Mouse (Mus musculus) telencephalon, adult 2 months (tissue): Measurements from ENCODE around the gene Gm10401.

Source experiments
- DNase-seq: peaks from one replicate; pipeline ENCODE4 v3.0.0-alpha.2; 2011; ENCODE audit warnings: low read depth, low spot score

Gene Gm10401

DNA sequence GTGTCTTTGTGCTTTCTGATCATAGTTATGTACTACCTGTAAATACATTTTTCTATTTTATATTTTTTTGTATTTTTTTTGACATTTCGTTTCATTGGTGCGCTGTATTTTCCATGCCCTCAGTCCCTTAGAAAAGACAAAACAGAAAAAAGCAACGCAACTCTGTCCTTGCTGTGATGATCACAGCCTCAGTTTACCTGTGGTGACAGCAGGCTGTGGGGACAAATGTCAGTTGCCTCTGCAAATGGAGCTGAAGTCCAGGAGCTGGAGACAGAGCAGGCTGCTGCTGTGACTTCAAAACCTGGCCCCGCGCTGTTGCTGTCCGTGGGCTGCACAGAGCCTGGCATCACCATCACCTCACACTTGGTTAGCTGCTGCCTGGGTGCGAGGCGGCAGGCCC is at the start of gene Gm10401:
Gene Gm10401 (minus strand): TSS at position 101 of the 400 bp plus-strand sequence.
- no peak for DNase-seq

- no peak for DNase-seq
These were observed 49.3 kb upstream of the Gm10401 start for GRCm38 (mm10) chr5:115147388-115147787.

DNA sequence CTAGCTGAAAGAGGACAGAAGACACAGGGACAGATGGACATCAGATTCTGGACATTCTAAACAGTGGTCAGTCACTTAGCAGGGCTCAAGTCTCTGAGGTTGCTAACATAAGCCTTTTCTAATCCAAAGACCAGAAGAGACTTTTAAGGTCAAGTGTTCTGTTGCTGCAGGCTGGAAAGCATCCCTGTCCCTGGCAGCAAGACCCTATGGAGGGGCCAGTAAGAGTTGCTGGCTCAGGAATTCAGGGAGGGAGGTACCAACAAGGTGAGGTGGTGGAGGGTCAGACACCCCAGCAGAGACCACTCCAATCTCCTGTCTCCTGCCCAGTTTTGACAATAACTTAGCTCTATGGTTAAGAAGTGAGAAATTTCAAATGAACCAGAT is 48.6 kb upstream of the Gm10401 start:
- DNase-seq = no peak

- no peak for DNase-seq
These were observed 48.1 kb upstream of the Gm10401 start for GRCm38 (mm10) chr5:115145976-115146746.

- no peak for DNase-seq
These were observed 47.3 kb upstream of the Gm10401 start for GRCm38 (mm10) chr5:115145253-115145968.

DNA sequence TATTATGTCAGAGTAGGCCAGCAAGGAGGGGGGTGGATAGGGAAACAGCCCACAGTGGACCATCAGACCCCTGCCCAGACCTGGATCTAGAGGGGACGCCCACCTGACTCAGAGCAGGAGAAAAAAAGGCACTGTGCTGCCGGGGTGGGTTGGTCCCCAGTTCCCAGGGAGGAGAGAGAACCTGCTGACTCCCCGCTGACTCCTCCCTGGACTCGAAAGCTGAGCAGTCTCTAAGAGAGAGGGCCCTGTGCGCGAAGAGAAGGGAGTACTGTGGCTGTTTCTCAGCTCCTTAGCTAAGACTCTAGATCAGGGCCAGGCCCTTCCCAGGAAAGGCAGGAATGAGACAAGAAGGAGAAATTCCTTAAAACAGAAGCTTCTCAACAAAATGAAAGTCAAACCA is 46.4 kb upstream of the Gm10401 start:
- DNase-seq = no peak

- DNase-seq = no peak
These were observed 45.5 kb upstream of the Gm10401 start for GRCm38 (mm10) chr5:115143552-115143951.

DNA sequence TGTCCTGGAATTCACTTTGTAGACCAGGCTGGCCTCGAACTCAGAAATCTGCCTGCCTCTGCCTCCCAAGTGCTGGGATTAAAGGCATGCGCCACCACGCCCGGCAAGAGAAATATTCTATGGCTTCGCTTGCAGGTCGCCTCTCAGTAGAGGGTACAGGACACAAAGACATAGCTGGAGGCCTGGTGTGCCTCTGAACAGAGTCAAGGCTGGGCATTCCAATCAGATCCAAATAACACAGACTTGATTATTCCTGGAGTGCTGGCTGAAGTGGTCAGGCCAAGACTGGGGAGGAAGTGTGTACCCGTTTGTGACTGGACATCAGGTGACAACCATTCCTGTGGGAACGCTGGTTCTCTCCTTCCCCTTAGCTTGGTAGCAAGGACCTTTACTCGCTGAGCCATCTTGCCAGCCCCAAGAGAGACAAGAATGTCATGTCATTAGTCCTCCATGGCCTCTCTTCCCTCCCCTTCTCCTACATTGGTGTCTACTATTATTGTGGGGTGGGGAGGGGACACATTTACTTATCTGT is 44.1 kb upstream of the Gm10401 start:
- DNase-seq = no peak

DNA sequence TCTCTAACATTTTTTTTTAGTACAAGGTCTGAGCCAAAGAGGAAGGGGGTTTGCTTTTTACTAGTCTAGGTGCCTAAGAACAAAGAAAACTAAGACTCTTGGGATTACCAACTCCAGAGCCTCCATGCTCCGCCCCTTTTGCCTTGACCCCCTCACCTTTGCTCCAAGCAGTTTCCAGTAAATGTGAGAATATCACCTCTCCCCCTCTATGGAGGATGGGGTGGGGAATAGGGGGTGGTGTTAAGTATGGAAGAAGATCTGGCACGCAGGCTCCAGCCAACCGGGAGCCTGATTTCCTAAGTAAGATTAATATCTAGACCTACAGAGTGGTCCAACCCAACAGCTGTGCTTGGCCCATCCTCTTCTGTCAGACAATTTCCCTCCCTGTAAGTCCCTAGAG is 42.6 kb upstream of the Gm10401 start:
- DNase-seq = no peak

DNA sequence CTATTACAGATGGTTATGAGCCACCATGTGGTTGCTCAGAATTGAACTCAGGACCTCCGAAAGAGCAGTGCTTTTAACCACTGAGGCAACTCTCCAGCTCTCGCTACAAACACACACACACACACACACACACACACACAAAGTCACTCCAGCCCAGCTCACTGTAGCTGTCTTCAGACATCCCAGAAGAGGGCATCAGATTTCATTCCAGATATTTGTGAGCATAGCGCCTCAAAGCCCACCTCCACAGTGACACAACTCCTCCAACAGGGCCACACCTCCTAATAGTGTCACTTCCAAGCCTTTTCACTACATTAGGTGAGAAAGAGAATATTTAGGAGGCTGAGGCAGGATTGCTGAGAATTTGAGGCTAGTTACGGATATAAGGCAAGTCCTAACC is 41.0 kb upstream of the Gm10401 start:
- DNase-seq = no peak

DNA sequence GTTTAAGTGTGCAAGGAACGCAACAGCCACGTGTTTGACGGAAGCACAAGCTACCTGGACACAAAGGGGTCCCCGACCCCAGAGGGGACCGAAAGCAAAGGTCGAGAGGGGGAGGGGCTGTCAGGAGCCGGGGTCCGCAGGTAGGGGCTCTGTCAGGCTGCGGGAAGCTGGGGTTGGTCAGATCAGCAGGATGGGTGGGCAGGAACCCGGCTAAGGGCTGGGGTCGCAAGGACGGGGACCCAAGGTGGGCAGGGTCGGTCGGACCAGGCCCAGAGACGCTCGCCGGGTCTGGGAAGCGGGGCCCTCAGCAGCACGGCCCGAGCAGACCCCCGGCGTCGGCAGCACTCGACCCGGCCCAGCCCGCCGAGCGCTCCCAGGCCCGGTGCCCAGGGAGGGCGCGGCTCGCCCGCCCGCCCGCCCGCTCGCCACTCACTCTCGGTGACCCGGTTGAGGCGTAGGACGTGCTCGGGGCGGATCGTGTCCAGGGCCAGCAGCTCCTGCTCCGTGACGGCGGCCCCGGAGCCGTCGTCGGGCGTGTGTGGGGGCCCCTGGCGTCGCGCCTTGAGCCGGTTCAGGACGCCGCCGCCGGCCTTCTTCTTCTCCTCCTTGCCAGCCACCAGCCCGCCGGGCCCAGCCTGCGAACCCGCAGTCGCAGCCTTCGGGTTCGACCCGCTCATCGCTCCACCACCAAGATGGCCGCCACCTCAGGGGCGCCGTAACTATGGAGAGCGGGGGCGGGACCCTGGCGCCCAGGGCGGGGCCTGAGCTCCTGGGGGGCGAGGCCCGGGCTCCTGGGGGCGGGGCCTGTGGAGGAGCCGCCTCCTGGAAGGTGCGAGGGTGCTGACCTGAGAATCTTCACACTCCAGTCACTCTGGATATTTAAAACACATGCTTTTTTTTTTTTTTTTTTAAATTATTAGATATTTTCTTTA is 36.4 kb upstream of the Gm10401 start, which contains the start of gene Unc119b:
Gene Unc119b (minus strand): TSS at position 742 of the 932 bp plus-strand sequence.
- DNase-seq = peak; percentile 50

DNA sequence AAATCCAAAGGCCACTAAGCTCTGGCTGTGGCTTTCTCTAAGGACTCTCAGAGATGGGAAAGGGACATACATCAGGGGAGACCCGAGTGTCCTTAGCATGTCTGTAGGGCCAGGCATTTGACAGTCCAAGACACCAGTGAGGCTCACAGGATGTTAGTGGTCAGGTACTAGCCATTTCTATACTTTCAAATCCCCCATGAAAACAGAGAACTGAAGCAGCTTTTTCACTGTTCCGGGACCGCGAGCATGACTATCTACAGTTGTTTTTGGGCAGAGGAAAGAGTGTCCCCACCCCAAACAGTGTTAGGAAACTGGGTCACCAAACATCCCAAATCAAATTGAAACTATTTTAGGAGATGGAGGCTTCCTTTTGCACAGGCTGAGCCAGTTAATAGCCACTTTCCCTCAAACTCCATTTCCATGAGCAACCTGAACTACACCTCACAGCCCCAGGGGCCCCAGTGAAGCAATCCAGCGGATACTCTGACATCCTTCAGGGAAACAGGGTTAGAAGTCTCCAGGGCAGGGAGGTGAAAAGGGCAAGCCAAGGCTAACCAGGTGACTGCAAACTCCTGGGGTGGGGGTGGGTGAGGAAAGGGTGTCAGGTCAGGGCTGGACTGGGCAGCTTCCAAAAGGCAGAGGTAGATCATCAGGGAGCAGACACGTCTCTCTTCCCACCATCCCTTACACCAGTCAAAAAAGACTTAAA is 35.4 kb upstream of the Gm10401 start:
- DNase-seq = no peak

DNA sequence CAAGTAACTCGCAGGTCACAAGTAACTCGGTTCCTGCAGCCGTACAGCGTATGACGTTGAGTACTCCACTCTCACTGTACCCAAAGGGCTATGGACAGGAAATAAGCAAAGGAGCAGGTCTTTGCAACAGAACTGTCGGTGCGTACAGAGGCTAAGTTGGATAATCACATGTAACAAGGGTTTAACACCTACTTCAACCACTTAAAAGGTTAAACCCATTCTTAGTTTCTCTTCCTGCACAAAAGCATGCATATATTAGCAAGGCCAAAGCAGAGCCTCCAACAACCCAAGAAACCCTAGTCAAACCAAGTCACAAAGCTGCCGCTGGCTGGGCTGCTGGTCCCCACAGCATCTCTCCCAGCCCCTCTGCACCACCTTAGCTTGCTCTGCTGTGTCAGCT is 34.4 kb upstream of the Gm10401 start:
- DNase-seq = no peak

- DNase-seq = no peak
These were observed 31.2 kb upstream of the Gm10401 start for GRCm38 (mm10) chr5:115129328-115129727.

- no peak for DNase-seq
These were observed 29.5 kb upstream of the Gm10401 start for GRCm38 (mm10) chr5:115127421-115128179.

DNA sequence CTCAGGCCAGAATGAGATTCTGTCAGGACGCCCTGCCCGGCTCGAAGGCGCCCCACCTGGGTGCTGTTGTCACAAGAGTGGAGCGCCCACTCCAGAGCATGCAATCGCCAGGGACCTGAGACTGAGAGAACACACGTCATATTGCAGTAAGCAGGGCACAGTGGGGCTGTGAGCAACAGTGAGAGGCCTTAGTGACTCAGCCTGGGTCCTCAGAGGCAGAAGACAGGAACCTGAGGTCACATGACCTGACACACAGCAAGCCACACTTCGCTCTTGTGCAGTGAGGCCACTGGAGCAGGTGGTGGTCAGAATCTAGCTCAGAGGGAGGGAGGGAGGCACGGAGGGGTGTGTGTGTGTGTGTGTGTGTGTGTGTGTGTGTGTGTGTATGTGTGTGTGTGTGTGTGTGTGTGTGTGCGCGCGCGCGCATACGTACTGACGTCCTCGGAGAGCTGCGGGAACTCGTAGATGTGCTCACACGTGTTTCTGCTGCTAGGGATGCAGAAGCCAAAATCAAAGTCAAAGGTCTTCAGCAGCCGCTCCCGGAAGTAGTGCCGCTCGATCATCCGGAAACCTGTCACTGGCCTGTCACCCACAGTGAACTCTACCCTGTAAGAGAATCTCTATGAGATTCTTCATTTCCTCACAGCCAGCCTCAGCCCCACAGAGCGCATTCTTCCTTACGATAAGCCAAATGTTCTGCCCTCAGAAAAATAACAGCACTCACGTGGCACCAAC is 28.6 kb upstream of the Gm10401 start:
- DNase-seq = no peak

- DNase-seq = peak; percentile 82
These were observed 27.2 kb upstream of the Gm10401 start for GRCm38 (mm10) chr5:115125211-115125871.

GRCm38 (mm10) chr5:115124690-115125089 is 26.6 kb upstream of the Gm10401 start:
- DNase-seq = no peak

DNA sequence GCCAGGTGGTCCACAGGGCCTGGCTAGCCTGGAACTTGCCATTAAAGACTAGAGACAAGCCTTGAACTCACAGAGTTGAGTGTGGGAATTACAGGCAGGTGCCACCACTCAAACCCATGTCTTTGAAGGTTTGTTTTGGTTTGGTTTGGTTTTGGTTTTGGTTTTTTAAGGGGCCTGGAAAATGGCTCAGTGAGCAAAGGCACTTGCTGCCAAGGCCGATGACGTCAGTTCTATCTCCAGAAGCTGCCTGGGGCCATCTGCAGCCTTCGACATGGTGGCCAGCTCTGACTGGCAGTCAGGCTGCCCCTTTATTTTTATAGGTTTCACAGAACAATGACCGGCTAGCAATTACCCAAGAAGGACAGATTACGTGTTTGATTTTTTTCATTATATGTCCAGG is 22.9 kb upstream of the Gm10401 start:
- DNase-seq = no peak
